Mouse (Mus musculus) ES-Bruce4 (cell line): ENCODE data around the gene Urb2. TPM values are rescaled to one million over a fixed set of nuclear protein-coding genes. Genes with fewer than 3 reads are reported as not detected.
"Not testable (repeated sequence)": the region's sequence is repeated elsewhere in the genome, so short reads cannot be mapped to it uniquely, and the experiment has no call there.

Experiments
- H3K27ac ChIP-seq: 2 replicates; pipeline ENCODE4 v1.5.1; 2012; ENCODE audit warnings: low read length, inconsistent platforms; ENCODE audit not compliant: insufficient read depth
- H3K27me3 ChIP-seq: 2 replicates; pipeline ENCODE4 v1.6.1; 2012; ENCODE audit warnings: mild to moderate bottlenecking, low read length, inconsistent platforms; ENCODE audit not compliant: control insufficient read depth, poor library complexity, insufficient read depth, severe bottlenecking
- H3K36me3 ChIP-seq: 2 replicates; pipeline ENCODE4 v1.6.1; 2012; ENCODE audit warnings: inconsistent platforms, mild to moderate bottlenecking, low read length, moderate library complexity; ENCODE audit not compliant: control insufficient read depth, poor library complexity, insufficient read depth, severe bottlenecking
- H3K4me1 ChIP-seq: one replicate; pipeline ENCODE4 v1.8.1; 2011; ENCODE audit warnings: low read length; ENCODE audit not compliant: control insufficient read depth, insufficient read depth
- H3K4me3 ChIP-seq: 2 replicates; pipeline ENCODE4 v1.5.1; 2011; ENCODE audit warnings: low read depth, mild to moderate bottlenecking, low read length
- H3K9ac ChIP-seq: 2 replicates; pipeline ENCODE4 v1.6.1; 2012; ENCODE audit warnings: low read depth, mild to moderate bottlenecking, inconsistent platforms; ENCODE audit not compliant: poor library complexity, severe bottlenecking
- H3K9me3 ChIP-seq: replicated peaks from 2 replicates; pipeline ENCODE4 v1.6.1; 2012; ENCODE audit warnings: mild to moderate bottlenecking, low read length, inconsistent platforms; ENCODE audit not compliant: control insufficient read depth, poor library complexity, insufficient read depth, severe bottlenecking
- CTCF ChIP-seq: IDR thresholded peaks from one replicate; pipeline ENCODE4 v1.8.1; 2011; ENCODE audit warnings: low read depth, low read length
- EP300 ChIP-seq: IDR thresholded peaks from 2 replicates; pipeline ENCODE4 v1.6.1; 2011; ENCODE audit warnings: low read depth, low read length; ENCODE audit not compliant: insufficient read depth
- POLR2A ChIP-seq: IDR thresholded peaks from one replicate; pipeline ENCODE4 v1.8.1; 2011; ENCODE audit warnings: low read length; ENCODE audit not compliant: insufficient read depth
- polyA plus RNA-seq: library from polyadenylated mRNA; stranded (reverse); fragments of >200 nt; gene quantifications from 2 replicates; pipeline ENCODE4 v1.2.4, GENCODE M21; 2011; ENCODE audit warnings: low read depth; ENCODE audit not compliant: missing spikeins, insufficient read depth, insufficient read length

Urb2 gene
- polyA plus RNA-seq, 1 experiment: 48.5 TPM

- peak overlapping the region; percentile 88 for H3K9ac ChIP-seq
- H3K4me1 ChIP-seq: peaks cover 3% of the 10 kb centered on the region
- H3K27ac ChIP-seq: peak overlapping the region; percentile 64
- peak overlapping the region; percentile 85 for H3K4me3 ChIP-seq
- peaks cover 32% of the 10 kb centered on the region for H3K36me3 ChIP-seq
- TF ChIP-seq POLR2A: no peak
- no peaks in the 10 kb centered on the region for H3K27me3 ChIP-seq
- H3K9me3 ChIP-seq: no peaks in the 10 kb centered on the region
Measured at GRCm38 (mm10) chr8:124020439-124021236, 670 bp upstream of the Urb2 start.

GRCm38 (mm10) chr8:124026265-124026664 lies 5.0 kb downstream of the Urb2 start:
- H3K9me3 ChIP-seq, H3K27ac ChIP-seq, H3K4me3 ChIP-seq, H3K27me3 ChIP-seq, H3K4me1 ChIP-seq, H3K9ac ChIP-seq: not testable (repeated sequence)
- H3K36me3 ChIP-seq: peaks cover 83% of the 10 kb centered on the region
- TF ChIP-seq CTCF: peak; percentile 3

- TF ChIP-seq POLR2A (no peak), EP300 (no peak)
- H3K9me3 ChIP-seq: no peaks in the 10 kb centered on the region
- no peak overlapping the region for H3K9ac ChIP-seq
- H3K4me1 ChIP-seq: peaks cover 1% of the 10 kb centered on the region
- H3K27me3 ChIP-seq: no peaks in the 10 kb centered on the region
- H3K27ac ChIP-seq: no peak overlapping the region
- H3K4me3 ChIP-seq: no peak overlapping the region
- peaks cover 91% of the 10 kb centered on the region for H3K36me3 ChIP-seq
Measured at GRCm38 (mm10) chr8:124027831-124028230, 6.5 kb downstream of the Urb2 start.

GRCm38 (mm10) chr8:124033400-124033799 lies 12.1 kb downstream of the Urb2 start:
- Histone ChIP-seq H3K4me3 (no peak overlapping the region), H3K9ac (no peak overlapping the region), H3K4me1 (peaks cover 1% of the 10 kb centered on the region), H3K36me3 (peaks cover 94% of the 10 kb centered on the region), H3K27me3 (no peaks in the 10 kb centered on the region), H3K9me3 (no peaks in the 10 kb centered on the region), H3K27ac (no peak overlapping the region)
- TF ChIP-seq EP300 (no peak), CTCF (peak; percentile 15), POLR2A (no peak)

- peaks cover 95% of the 10 kb centered on the region for H3K36me3 ChIP-seq
- H3K27me3 ChIP-seq: no peaks in the 10 kb centered on the region
- TF ChIP-seq POLR2A (no peak), EP300 (no peak), CTCF (no peak)
- H3K9me3 ChIP-seq: no peaks in the 10 kb centered on the region
- no peak overlapping the region for H3K27ac ChIP-seq
- H3K4me3 ChIP-seq: no peak overlapping the region
- no peaks in the 10 kb centered on the region for H3K4me1 ChIP-seq
- H3K9ac ChIP-seq: no peak overlapping the region
Measured at GRCm38 (mm10) chr8:124038121-124038520, 16.8 kb downstream of the Urb2 start.

GRCm38 (mm10) chr8:124039351-124039750 lies 18.0 kb downstream of the Urb2 start:
- no peaks in the 10 kb centered on the region for H3K4me1 ChIP-seq
- no peaks in the 10 kb centered on the region for H3K27me3 ChIP-seq
- no peak overlapping the region for H3K9ac ChIP-seq
- peaks cover 91% of the 10 kb centered on the region for H3K36me3 ChIP-seq
- TF ChIP-seq CTCF: no peak
- TF ChIP-seq POLR2A: no peak
- TF ChIP-seq EP300: no peak
- no peak overlapping the region for H3K4me3 ChIP-seq
- no peaks in the 10 kb centered on the region for H3K9me3 ChIP-seq
- no peak overlapping the region for H3K27ac ChIP-seq
